Mouse (Mus musculus): ENCODE data around the gene Sgpp1. TPM values are rescaled to one million over a fixed set of nuclear protein-coding genes. Genes with fewer than 3 reads are reported as not detected.

The Sgpp1 gene
- 24.6 and 27.0 TPM in 2 replicates for polyA plus RNA-seq (2015; fragmentation: Nextera tagmentation; extraction: Ambion mirVana)

- Histone ChIP-seq H3K9me3 (replicated peaks; ENCODE audit: low read length) (no peaks in the 10 kb centered on the region), H3K4me2 (ENCODE audit: low read length) (peak within 1 kb of the TSS; percentile 98), H3K36me3 (ENCODE audit: insufficient read depth, low read length) (no peaks in the 10 kb centered on the region), H3K9ac (ENCODE audit: low read depth, low read length) (peak within 1 kb of the TSS; percentile 96), H3K4me3 (replicated peaks; ENCODE audit: low read depth, low read length) (peak within 1 kb of the TSS; percentile 92), H3K27me3 (ENCODE audit: insufficient read depth, low read length) (no peaks in the 10 kb centered on the region), H3K27ac (peak within 1 kb of the TSS; percentile 73), H3K4me1 (replicated peaks; ENCODE audit: insufficient read depth, low read length) (no peaks in the 10 kb centered on the region; the same call in 1 of the 2 replicates)
- WGBS: under 1% methylated on average over 103 of the region's 105 CpGs
- ATAC-seq (replicated peaks; ENCODE audit: low FRiP score, low read depth) (peak; percentile 95), DNase-seq (ENCODE audit: low spot score) (peak; percentile 85)
- no peak for TF ChIP-seq CTCF (IDR thresholded peaks at IDR 0.05; ENCODE audit: low read depth)
Measured at GRCm38 (mm10) chr12:75735246-75736200, at the start of gene Sgpp1. TSS of gene Sgpp1 (minus strand) at chr12:75735729.

GRCm38 (mm10) chr12:75784271-75784751 is 48.8 kb upstream of the Sgpp1 start:
- WGBS: 85% methylated on average over 2 of the region's 2 CpGs
- H3K9ac ChIP-seq (ENCODE audit: low read depth, low read length): no peak overlapping the region
- H3K4me3 ChIP-seq (replicated peaks; ENCODE audit: low read depth, low read length): no peak overlapping the region
- no peak overlapping the region for H3K27ac ChIP-seq
- no peaks in the 10 kb centered on the region for H3K27me3 ChIP-seq (ENCODE audit: insufficient read depth, low read length)
- H3K36me3 ChIP-seq (ENCODE audit: insufficient read depth, low read length): no peaks in the 10 kb centered on the region
- ATAC-seq (replicated peaks; ENCODE audit: low FRiP score, low read depth) (no peak), DNase-seq (ENCODE audit: low spot score) (no peak)
- H3K9me3 ChIP-seq (replicated peaks; ENCODE audit: low read length): no peaks in the 10 kb centered on the region
- H3K4me1 ChIP-seq (replicated peaks; ENCODE audit: insufficient read depth, low read length): no peaks in the 10 kb centered on the region
- TF ChIP-seq CTCF (IDR thresholded peaks at IDR 0.05; ENCODE audit: low read depth): no peak
- H3K4me2 ChIP-seq (ENCODE audit: low read length): no peak overlapping the region

- ATAC-seq (replicated peaks; ENCODE audit: low FRiP score, low read depth) (no peak), DNase-seq (ENCODE audit: low spot score) (no peak)
- Histone ChIP-seq H3K27ac (no peak overlapping the region), H3K9me3 (replicated peaks; ENCODE audit: low read length) (no peaks in the 10 kb centered on the region), H3K9ac (ENCODE audit: low read depth, low read length) (no peak overlapping the region), H3K4me2 (ENCODE audit: low read length) (no peak overlapping the region), H3K27me3 (ENCODE audit: insufficient read depth, low read length) (no peaks in the 10 kb centered on the region), H3K4me3 (replicated peaks; ENCODE audit: low read depth, low read length) (no peak overlapping the region), H3K36me3 (ENCODE audit: insufficient read depth, low read length) (no peaks in the 10 kb centered on the region), H3K4me1 (replicated peaks; ENCODE audit: insufficient read depth, low read length) (no peaks in the 10 kb centered on the region)
- WGBS: 86% methylated on average over 7 of the region's 7 CpGs
- TF ChIP-seq CTCF (IDR thresholded peaks at IDR 0.05; ENCODE audit: low read depth): no peak
Measured at GRCm38 (mm10) chr12:75781995-75782394, 46.5 kb upstream of the Sgpp1 start.

- Histone ChIP-seq H3K4me2 (ENCODE audit: low read length) (no peak overlapping the region), H3K4me1 (replicated peaks; ENCODE audit: insufficient read depth, low read length) (no peaks in the 10 kb centered on the region), H3K9me3 (replicated peaks; ENCODE audit: low read length) (no peaks in the 10 kb centered on the region), H3K4me3 (replicated peaks; ENCODE audit: low read depth, low read length) (no peak overlapping the region), H3K27ac (no peak overlapping the region), H3K36me3 (ENCODE audit: insufficient read depth, low read length) (no peaks in the 10 kb centered on the region), H3K9ac (ENCODE audit: low read depth, low read length) (no peak overlapping the region), H3K27me3 (ENCODE audit: insufficient read depth, low read length) (no peaks in the 10 kb centered on the region)
- TF ChIP-seq CTCF (IDR thresholded peaks at IDR 0.05; ENCODE audit: low read depth): no peak
- ATAC-seq (replicated peaks; ENCODE audit: low FRiP score, low read depth) (no peak), DNase-seq (ENCODE audit: low spot score) (no peak)
Measured at GRCm38 (mm10) chr12:75781445-75781844, 45.9 kb upstream of the Sgpp1 start.

- no peak overlapping the region for H3K4me3 ChIP-seq (replicated peaks; ENCODE audit: low read depth, low read length)
- WGBS: 24% methylated on average over 3 of the region's 3 CpGs
- H3K4me2 ChIP-seq (ENCODE audit: low read length): no peak overlapping the region
- TF ChIP-seq CTCF (IDR thresholded peaks at IDR 0.05; ENCODE audit: low read depth): peak; percentile 81
- H3K4me1 ChIP-seq (replicated peaks; ENCODE audit: insufficient read depth, low read length): no peaks in the 10 kb centered on the region
- no peak overlapping the region for H3K27ac ChIP-seq
- no peaks in the 10 kb centered on the region for H3K9me3 ChIP-seq (replicated peaks; ENCODE audit: low read length)
- ATAC-seq (replicated peaks; ENCODE audit: low FRiP score, low read depth) (no peak), DNase-seq (ENCODE audit: low spot score) (peak; percentile 51)
- no peak overlapping the region for H3K9ac ChIP-seq (ENCODE audit: low read depth, low read length)
- H3K36me3 ChIP-seq (ENCODE audit: insufficient read depth, low read length): no peaks in the 10 kb centered on the region
- H3K27me3 ChIP-seq (ENCODE audit: insufficient read depth, low read length): no peaks in the 10 kb centered on the region
Measured at GRCm38 (mm10) chr12:75772424-75773034, 37.0 kb upstream of the Sgpp1 start.

- DNase-seq (ENCODE audit: low spot score): no peak
- Histone ChIP-seq H3K4me2 (ENCODE audit: low read length) (no peak overlapping the region), H3K27ac (no peak overlapping the region), H3K27me3 (ENCODE audit: insufficient read depth, low read length) (no peaks in the 10 kb centered on the region), H3K4me1 (replicated peaks; ENCODE audit: insufficient read depth, low read length) (no peaks in the 10 kb centered on the region), H3K4me3 (replicated peaks; ENCODE audit: low read depth, low read length) (no peak overlapping the region), H3K9me3 (replicated peaks; ENCODE audit: low read length) (no peaks in the 10 kb centered on the region), H3K9ac (ENCODE audit: low read depth, low read length) (no peak overlapping the region), H3K36me3 (ENCODE audit: insufficient read depth, low read length) (no peaks in the 10 kb centered on the region)
- 55% methylated on average over 3 of the region's 3 CpGs for WGBS
- no peak for TF ChIP-seq CTCF (IDR thresholded peaks at IDR 0.05; ENCODE audit: low read depth)
- no peak for ATAC-seq (replicated peaks; ENCODE audit: low FRiP score, low read depth)
Measured at GRCm38 (mm10) chr12:75771410-75771809, 35.9 kb upstream of the Sgpp1 start.
